Mouse (Mus musculus): ENCODE measurements around the gene Reg4. TPM values are rescaled to one million over a fixed set of nuclear protein-coding genes. Genes with fewer than 3 reads are reported as not detected.

Reg4 gene
- total and polyA plus RNA-seq, 2 experiments from 2014 or later = 0.19 TPM; not detected in 1

DNA sequence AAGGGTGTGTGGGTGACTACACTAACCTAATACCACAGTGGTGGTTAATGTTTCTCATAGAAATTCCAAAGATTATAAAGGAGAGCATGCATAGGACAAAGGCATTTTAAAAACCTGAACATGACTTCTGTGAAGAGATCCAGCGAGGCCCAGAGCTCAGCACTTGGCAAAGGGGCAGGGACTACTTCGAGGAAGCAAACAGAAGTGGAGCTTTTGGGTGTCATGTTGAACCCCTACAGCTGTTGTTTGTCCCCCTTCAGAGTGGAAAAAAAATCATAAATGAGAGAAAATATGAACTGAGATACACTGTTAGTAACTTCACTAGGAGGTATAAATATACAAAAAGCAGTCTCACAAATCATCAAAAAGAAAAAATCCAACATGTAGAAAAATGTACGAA lies 1.3 kb downstream of the Reg4 start:
- no peak overlapping the region for H3K4me3 ChIP-seq (ENCODE audit: low read length)
- H3K36me3 ChIP-seq (ENCODE audit: insufficient read depth, low read length) = no peaks in the 10 kb centered on the region
- no peak overlapping the region for H3K9ac ChIP-seq (replicated peaks; ENCODE audit: low read length)
- H3K4me1 ChIP-seq (ENCODE audit: insufficient read depth, low read length) = no peaks in the 10 kb centered on the region
- H3K27ac ChIP-seq = no peak overlapping the region
- WGBS = 83% methylated on average over 3 of the region's 3 CpGs
- ATAC-seq (no peak), DNase-seq (ENCODE audit: low spot score) (no peak)
- no peak for TF ChIP-seq CTCF (IDR thresholded peaks at IDR 0.05; ENCODE audit: low read depth)
- no peaks in the 10 kb centered on the region for H3K9me3 ChIP-seq (ENCODE audit: low read length)
- H3K4me2 ChIP-seq (ENCODE audit: low read depth, low read length) = no peak overlapping the region
- no peaks in the 10 kb centered on the region for H3K27me3 ChIP-seq (ENCODE audit: insufficient read depth, low read length)

DNA sequence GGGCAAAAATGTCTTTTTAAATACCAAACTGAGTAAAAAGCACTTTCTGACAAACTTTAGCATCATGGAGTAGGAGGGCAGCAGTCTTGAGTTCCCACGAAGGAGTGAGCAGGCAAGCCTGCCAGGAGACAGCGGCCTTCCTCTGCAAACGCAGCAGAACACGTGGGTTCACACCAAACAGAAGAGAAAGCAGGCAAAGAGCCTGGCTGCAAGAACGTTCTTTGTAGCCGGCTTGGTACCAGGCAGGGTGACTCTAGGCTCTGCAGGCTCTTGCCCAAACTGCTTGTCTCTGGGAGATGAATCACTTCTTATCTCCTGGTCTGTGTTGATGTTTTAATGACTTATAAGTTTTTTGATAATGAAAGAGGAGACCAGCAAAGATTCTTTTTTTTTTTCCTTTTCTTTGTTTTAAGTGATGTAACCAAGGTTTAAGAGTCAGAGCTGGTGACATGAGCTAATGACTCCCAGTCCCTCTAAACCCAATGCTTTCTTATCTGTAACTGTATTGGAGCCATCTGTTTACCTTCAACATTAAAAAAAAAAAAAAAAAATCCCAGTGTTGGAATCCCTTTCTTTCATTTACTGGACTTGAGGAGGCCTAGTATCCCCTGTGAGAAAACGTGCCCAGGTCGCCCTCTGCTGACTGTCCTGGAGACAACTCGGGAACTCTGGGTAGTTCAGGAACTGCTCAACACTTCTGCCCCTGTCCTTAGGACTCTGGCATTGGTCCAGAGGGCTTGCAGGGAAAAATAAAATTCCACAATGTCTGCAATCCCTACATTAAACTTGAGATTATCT lies 2.0 kb downstream of the Reg4 start:
- no peak overlapping the region for H3K27ac ChIP-seq
- ATAC-seq = peak; percentile 88
- no peaks in the 10 kb centered on the region for H3K9me3 ChIP-seq (ENCODE audit: low read length)
- H3K9ac ChIP-seq (replicated peaks; ENCODE audit: low read length) = no peak overlapping the region
- H3K4me1 ChIP-seq (ENCODE audit: insufficient read depth, low read length) = no peaks in the 10 kb centered on the region
- no peak overlapping the region for H3K4me2 ChIP-seq (ENCODE audit: low read depth, low read length)
- peak; percentile 85 for DNase-seq (ENCODE audit: low spot score)
- peak; percentile 81 for TF ChIP-seq CTCF (IDR thresholded peaks at IDR 0.05; ENCODE audit: low read depth)
- H3K36me3 ChIP-seq (ENCODE audit: insufficient read depth, low read length) = no peaks in the 10 kb centered on the region
- WGBS = 7% methylated on average over 9 of the region's 9 CpGs
- no peak overlapping the region for H3K4me3 ChIP-seq (ENCODE audit: low read length)
- no peaks in the 10 kb centered on the region for H3K27me3 ChIP-seq (ENCODE audit: insufficient read depth, low read length)

DNA sequence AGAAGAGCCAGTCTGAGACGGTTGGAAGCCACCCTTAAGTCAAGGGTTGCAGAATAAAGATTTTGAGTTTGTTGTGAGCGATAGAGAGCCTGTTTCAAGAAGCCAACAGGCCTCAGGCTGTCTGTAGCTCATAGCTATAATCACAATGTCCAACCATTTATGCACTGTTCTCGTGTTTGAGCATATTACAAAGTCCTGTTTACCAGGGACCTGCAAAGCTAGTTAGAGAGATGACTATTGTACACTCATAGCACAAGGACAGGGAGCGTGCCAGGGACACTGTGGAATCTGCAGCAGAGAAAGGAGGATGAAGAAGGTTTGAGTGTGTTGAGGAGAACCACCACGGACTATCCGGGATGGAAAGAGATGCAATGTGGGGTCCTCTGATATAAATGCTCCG lies 3.0 kb downstream of the Reg4 start:
- Histone ChIP-seq H3K4me1 (ENCODE audit: insufficient read depth, low read length) (no peaks in the 10 kb centered on the region), H3K4me2 (ENCODE audit: low read depth, low read length) (no peak overlapping the region), H3K27me3 (ENCODE audit: insufficient read depth, low read length) (no peaks in the 10 kb centered on the region), H3K27ac (no peak overlapping the region), H3K9ac (replicated peaks; ENCODE audit: low read length) (no peak overlapping the region), H3K36me3 (ENCODE audit: insufficient read depth, low read length) (no peaks in the 10 kb centered on the region), H3K9me3 (ENCODE audit: low read length) (no peaks in the 10 kb centered on the region), H3K4me3 (ENCODE audit: low read length) (no peak overlapping the region)
- ATAC-seq (no peak), DNase-seq (ENCODE audit: low spot score) (no peak)
- TF ChIP-seq CTCF (IDR thresholded peaks at IDR 0.05; ENCODE audit: low read depth) = no peak
- WGBS = 91% methylated on average over 7 of the region's 7 CpGs

DNA sequence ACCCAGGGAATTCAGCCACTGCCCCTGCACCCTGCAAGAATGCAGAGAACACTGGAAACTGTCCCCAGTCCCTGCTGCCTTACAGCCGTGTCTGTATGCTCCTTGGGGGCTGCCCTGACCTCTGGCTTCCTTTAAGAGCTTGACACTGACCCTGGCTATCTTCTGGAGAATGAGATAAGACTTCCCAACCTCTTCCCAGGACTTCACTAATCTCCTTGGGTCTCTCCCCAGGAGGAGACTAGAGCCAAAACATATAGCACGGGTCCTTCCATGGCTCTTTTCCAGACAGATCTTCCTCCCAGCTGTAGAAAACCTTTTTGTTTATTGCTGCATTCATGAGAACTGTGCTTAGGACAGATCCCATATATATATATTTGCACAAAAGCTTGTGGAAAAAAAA lies 3.8 kb downstream of the Reg4 start:
- DNase-seq (ENCODE audit: low spot score) (no peak), ATAC-seq (no peak)
- H3K27ac ChIP-seq = no peak overlapping the region
- H3K27me3 ChIP-seq (ENCODE audit: insufficient read depth, low read length) = no peaks in the 10 kb centered on the region
- no peaks in the 10 kb centered on the region for H3K4me1 ChIP-seq (ENCODE audit: insufficient read depth, low read length)
- H3K4me3 ChIP-seq (ENCODE audit: low read length) = no peak overlapping the region
- no peak overlapping the region for H3K9ac ChIP-seq (replicated peaks; ENCODE audit: low read length)
- TF ChIP-seq CTCF (IDR thresholded peaks at IDR 0.05; ENCODE audit: low read depth) = no peak
- H3K36me3 ChIP-seq (ENCODE audit: insufficient read depth, low read length) = no peaks in the 10 kb centered on the region
- H3K4me2 ChIP-seq (ENCODE audit: low read depth, low read length) = no peak overlapping the region
- 31% methylated on average over 2 of the region's 2 CpGs for WGBS
- H3K9me3 ChIP-seq (ENCODE audit: low read length) = no peaks in the 10 kb centered on the region

DNA sequence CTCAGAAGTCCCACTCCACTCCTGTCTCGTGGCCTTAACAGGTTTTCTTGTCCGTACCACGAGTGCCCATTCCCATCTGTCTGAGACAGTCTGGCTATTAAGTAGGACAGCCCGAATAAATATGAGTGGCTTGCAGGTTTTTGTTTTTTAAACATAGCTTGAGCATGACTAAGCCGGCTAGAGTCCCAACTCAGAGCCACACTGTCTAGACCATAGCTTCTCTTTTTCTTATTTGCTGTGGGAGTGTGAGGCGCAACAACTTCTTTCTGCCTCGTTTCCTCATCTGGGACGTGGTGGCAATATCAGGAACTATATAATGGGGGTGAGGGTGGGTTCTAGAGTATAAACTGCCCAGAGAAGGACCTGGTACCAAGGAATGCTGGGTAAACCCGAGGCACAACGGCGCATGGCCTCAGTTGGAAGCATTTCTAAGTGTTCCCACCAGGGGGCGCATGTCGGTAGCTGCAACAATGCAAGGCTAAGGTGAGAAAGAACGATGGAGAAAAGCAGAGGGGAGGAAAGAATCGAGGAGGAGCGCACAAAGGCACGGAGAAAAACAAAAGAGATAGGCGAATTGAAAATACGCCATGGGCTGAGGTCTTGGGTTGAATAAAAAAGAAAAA lies 5.1 kb downstream of the Reg4 start:
- peak; percentile 95 for TF ChIP-seq CTCF (IDR thresholded peaks at IDR 0.05; ENCODE audit: low read depth)
- DNase-seq (ENCODE audit: low spot score) (peak; percentile 85), ATAC-seq (peak; percentile 78)
- H3K4me1 ChIP-seq (ENCODE audit: insufficient read depth, low read length) = no peaks in the 10 kb centered on the region
- no peaks in the 10 kb centered on the region for H3K36me3 ChIP-seq (ENCODE audit: insufficient read depth, low read length)
- 38% methylated on average over 19 of the region's 19 CpGs for WGBS
- no peak overlapping the region for H3K27ac ChIP-seq
- no peak overlapping the region for H3K4me2 ChIP-seq (ENCODE audit: low read depth, low read length)
- H3K27me3 ChIP-seq (ENCODE audit: insufficient read depth, low read length) = no peaks in the 10 kb centered on the region
- H3K4me3 ChIP-seq (ENCODE audit: low read length) = no peak overlapping the region
- H3K9me3 ChIP-seq (ENCODE audit: low read length) = no peaks in the 10 kb centered on the region
- H3K9ac ChIP-seq (replicated peaks; ENCODE audit: low read length) = no peak overlapping the region

DNA sequence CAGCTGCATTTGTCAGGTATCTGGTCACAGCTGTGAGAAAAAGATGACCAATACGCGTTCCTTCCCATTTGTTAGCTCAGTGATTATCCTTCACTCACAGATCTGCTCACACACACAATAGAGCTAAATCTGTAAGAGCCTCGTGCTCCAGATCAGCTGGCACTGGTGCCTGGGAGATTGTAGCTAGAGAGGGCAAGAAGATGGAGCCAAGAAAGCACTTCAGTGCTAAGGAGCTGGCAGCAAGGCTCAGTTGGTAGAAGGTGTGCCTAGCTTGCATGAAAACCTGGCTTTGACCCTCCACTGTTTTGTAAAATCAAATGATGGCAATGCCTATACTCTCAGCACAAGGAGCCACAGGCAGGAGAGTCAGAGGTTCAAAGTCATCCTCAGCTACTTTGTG lies 5.8 kb downstream of the Reg4 start:
- H3K9me3 ChIP-seq (ENCODE audit: low read length) = no peaks in the 10 kb centered on the region
- H3K27me3 ChIP-seq (ENCODE audit: insufficient read depth, low read length) = no peaks in the 10 kb centered on the region
- DNase-seq (ENCODE audit: low spot score) (no peak), ATAC-seq (no peak)
- WGBS = 64% methylated on average over 3 of the region's 3 CpGs
- H3K36me3 ChIP-seq (ENCODE audit: insufficient read depth, low read length) = no peaks in the 10 kb centered on the region
- no peak overlapping the region for H3K4me2 ChIP-seq (ENCODE audit: low read depth, low read length)
- H3K4me3 ChIP-seq (ENCODE audit: low read length) = no peak overlapping the region
- H3K4me1 ChIP-seq (ENCODE audit: insufficient read depth, low read length) = no peaks in the 10 kb centered on the region
- H3K9ac ChIP-seq (replicated peaks; ENCODE audit: low read length) = no peak overlapping the region
- TF ChIP-seq CTCF (IDR thresholded peaks at IDR 0.05; ENCODE audit: low read depth) = no peak
- H3K27ac ChIP-seq = no peak overlapping the region

DNA sequence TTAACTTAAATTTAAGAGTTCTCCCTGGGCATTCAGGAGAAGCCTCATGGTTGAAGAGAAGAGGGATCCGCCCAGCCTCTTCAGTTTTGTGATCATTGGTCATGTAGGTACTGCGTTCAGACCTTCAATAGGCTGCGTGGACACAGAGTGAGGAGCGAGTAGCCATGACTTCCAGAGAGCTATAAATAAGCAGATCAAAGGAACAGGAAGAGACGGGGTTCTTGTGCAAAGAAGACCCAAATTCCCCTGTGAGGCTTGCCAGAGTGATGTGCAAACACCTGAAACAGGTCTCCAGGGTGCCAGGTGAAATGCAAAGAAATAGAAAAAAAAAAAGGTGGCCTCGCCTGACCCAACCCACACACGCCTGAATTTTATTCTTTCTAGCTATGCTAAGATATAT lies 8.0 kb downstream of the Reg4 start:
- TF ChIP-seq CTCF (IDR thresholded peaks at IDR 0.05; ENCODE audit: low read depth) = no peak
- H3K36me3 ChIP-seq (ENCODE audit: insufficient read depth, low read length) = no peaks in the 10 kb centered on the region
- no peaks in the 10 kb centered on the region for H3K9me3 ChIP-seq (ENCODE audit: low read length)
- DNase-seq (ENCODE audit: low spot score) (no peak), ATAC-seq (no peak)
- H3K9ac ChIP-seq (replicated peaks; ENCODE audit: low read length) = no peak overlapping the region
- H3K27me3 ChIP-seq (ENCODE audit: insufficient read depth, low read length) = no peaks in the 10 kb centered on the region
- no peak overlapping the region for H3K4me2 ChIP-seq (ENCODE audit: low read depth, low read length)
- WGBS = 84% methylated on average over 7 of the region's 7 CpGs
- H3K27ac ChIP-seq = no peak overlapping the region
- no peaks in the 10 kb centered on the region for H3K4me1 ChIP-seq (ENCODE audit: insufficient read depth, low read length)
- no peak overlapping the region for H3K4me3 ChIP-seq (ENCODE audit: low read length)
